Mouse (Mus musculus): ENCODE measurements around the gene Jarid2.

Jarid2 gene

GRCm38 (mm10) chr13:44772816-44773215 is 43.5 kb downstream of the Jarid2 start:
- intact Hi-C loops (cut with DNase I): no loop called here

- intact Hi-C loops (cut with DNase I): no loop called here
These were observed 45.1 kb downstream of the Jarid2 start for GRCm38 (mm10) chr13:44774351-44774750.

GRCm38 (mm10) chr13:44775396-44775795 is 46.1 kb downstream of the Jarid2 start:
- intact Hi-C loops (cut with DNase I): no loop called here

DNA sequence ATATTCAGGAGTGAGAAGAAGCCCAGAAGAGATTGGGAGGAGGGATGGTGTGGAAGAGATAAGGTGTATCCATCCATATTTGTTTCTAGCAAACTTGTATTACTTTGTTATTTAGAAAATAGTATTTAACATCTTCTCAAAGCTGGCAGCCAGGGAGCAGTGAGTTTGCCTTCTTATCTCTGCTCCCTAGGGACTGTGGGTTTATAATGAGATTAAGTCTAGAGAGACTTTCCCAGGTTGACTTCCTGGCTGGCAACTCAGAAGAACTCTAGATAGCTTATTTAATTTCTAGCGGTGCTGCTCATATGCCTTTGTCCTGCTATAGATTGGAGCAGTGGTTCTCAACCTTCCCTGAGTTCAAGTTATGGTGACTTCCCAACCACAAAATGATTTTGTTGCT is 51.2 kb downstream of the Jarid2 start:
- intact Hi-C loops (cut with DNase I): loop anchor here (10.0 kb wide), 1 partner anchor 266 kb away; no protein-coding TSS in a partner anchor

DNA sequence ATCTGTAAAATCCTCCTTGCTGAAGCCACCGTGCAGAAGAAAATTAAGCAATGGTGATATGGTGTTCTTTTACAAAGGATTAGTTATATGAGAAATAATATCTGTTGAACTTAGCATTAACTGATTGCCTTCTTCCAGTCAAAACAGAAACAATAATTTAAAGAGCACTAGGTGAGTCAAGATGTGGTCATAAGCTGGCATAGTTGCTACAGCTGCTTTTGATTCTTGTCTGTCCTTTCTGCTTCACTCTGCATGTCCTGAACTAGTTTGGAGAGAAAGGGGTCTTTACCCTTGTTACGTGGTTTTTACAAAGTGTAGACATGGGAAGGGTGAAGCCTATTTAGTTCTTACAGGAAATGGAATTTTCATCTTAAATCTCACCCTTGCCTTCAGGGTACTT is 51.9 kb downstream of the Jarid2 start:
- intact Hi-C loops (cut with DNase I): loop anchor here (10.0 kb wide), 1 partner anchor 266 kb away; no protein-coding TSS in a partner anchor

DNA sequence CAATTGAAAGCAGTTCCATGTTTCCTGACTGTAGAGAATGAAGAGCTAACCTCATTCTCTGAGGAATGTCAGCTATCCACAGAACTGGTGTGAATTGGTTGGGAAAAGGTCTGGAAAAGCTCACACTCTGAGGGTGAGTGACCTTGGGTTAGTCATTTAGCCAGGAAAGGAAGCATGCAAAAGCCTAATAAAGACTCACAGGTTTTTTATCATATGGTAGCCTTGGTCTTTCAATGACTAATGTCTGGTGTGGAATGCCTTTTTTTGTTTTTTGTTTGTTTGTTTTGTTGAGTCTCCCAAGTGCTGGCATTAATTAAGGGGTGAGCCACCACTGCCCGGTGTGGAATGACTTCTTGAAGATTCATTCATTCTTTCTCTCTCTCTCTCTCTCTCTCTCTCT is 55.3 kb downstream of the Jarid2 start:
- intact Hi-C loops (cut with DNase I): loop anchor here (10.0 kb wide), 1 partner anchor 270 kb away; no protein-coding TSS in a partner anchor

DNA sequence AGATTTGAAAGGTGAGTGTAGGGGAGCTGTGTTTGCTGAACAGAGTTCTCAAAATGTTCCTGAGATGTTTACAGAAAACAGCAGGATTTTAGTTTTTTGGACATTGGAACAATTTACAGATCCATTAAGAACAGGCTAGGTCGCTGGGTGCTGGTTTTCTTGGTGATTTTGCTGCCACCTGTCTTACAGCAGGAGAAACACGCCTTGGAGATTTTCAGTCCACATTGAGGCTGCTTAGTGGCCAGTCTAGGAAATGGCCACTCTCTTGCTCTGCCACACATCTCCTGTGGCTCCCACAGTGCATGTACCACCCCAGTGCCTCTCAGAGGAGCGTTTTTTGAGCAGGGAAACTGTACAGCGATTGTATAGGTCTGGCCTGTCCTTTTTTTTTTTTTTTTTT is 57.0 kb downstream of the Jarid2 start:
- intact Hi-C loops (cut with DNase I): loop anchor here (10.0 kb wide), 1 partner anchor 271 kb away; no protein-coding TSS in a partner anchor

GRCm38 (mm10) chr13:44788352-44789125 is 59.3 kb downstream of the Jarid2 start:
- intact Hi-C loops (cut with DNase I): loop anchor here (10.0 kb wide), 1 partner anchor 274 kb away; no protein-coding TSS in a partner anchor

GRCm38 (mm10) chr13:44789982-44790381 is 60.7 kb downstream of the Jarid2 start:
- intact Hi-C loops (cut with DNase I): loop anchor here (10.0 kb wide), 1 partner anchor 275 kb away; no protein-coding TSS in a partner anchor

DNA sequence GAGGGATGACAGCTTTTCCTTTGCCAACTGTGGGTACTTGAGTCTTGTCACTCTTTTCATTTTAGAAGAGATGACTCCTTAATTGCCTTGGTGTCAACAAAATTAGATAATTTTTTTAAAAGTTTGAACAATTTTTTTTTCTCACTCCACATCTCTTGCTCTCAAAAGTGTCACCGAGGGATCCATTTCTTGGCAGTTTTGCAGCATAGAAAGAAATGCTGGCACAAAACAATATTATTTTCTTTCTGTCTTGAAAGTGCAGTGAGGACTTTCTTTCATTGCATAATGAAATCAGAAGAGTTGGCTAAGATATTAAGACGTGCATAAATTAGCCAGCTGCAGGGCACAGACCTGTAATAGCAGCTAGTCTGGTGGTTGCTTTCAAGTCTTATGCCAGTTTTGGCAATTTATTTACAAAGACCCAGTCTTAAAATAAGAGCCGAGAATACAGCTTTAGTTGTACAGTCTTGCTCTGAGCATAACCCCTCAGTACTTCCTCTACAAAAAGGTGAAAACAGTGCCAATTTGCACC is 63.2 kb downstream of the Jarid2 start:
- intact Hi-C loops (cut with DNase I): no loop called here

DNA sequence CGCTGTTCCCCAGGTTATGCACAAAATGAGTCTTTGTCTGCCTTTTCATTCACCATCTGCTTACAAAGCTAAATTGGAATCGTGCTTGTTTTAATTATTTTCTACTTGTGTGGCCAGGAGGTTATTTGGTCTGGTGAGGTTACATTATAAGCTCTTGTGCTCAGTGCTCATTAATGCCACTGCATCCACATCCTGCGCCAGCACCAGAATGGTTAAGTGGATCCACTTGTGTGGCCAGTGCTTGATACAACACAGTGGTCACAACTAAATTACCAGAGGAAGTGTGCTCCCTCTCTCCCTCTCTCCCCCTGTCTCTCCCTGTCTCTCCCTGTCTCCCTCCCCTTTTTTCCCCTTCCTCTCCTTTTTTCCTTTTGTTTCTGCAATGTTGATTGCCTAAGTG is 66.6 kb downstream of the Jarid2 start:
- intact Hi-C loops (cut with DNase I): no loop called here

- intact Hi-C loops (cut with DNase I): no loop called here
These were observed 67.5 kb downstream of the Jarid2 start for GRCm38 (mm10) chr13:44796775-44797174.

GRCm38 (mm10) chr13:44798280-44798679 is 69.0 kb downstream of the Jarid2 start:
- intact Hi-C loops (cut with DNase I): no loop called here

GRCm38 (mm10) chr13:44799166-44799565 is 69.9 kb downstream of the Jarid2 start:
- intact Hi-C loops (cut with DNase I): no loop called here

DNA sequence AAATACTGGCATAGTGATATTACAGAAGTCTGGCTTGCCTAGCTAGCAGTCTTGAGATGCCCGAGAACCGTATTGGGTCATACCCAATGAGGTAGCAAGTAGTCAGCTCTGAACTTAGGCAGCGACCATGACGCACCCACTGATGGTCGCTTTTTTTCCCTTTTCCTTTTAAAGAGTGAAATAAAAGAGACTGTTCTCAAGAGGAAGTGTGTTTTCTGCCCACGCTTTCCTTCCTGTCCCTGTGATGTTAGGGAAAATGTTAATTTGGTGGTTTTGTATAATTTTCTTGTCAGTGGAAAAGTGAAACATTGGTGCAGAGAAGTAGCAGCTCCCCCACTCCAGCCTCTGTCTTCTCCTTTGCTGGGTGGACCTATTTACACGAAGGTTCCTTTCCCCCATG is 70.8 kb downstream of the Jarid2 start:
- intact Hi-C loops (cut with DNase I): no loop called here

GRCm38 (mm10) chr13:44804876-44805275 is 75.6 kb downstream of the Jarid2 start:
- intact Hi-C loops (cut with DNase I): no loop called here

DNA sequence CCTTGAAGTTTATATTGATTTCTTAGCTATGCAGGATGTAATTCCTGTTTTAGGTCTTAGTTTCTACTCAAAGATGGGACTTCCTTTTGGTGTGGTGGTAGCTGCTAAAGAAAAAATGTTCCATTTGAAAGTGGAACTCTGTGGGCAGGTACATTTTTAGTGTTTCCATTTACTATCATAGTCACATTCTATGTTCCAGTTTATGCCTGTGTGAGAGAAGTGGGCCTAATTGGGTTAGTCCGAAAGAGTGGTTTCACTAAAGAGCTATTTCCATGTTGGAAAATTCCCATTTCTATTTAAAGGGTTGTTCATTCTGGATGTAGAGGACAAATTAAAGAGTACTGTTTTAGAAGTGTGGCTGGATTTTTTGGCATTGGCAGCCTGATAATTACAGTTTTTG is 79.0 kb downstream of the Jarid2 start:
- intact Hi-C loops (cut with DNase I): no loop called here

DNA sequence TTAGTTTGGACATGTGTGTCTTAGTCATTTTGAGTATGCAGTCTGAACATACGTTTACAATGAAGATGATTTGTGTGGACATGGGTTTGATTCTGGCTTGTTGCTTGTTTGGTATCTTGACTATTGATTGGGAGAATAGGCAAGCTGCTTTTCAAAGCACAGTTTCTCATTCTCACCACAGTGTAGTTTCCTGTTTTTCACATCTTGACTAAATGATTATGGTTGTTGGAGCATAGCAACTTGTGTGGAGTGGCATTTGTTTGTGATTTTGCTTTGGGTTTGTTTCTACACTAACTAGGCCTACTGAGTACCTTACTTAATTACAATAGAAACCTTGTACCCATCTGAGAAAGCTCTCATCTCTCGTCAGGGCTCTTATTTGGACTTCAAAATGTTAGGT is 81.7 kb downstream of the Jarid2 start:
- intact Hi-C loops (cut with DNase I): no loop called here

- intact Hi-C loops (cut with DNase I): no loop called here
These were observed 82.3 kb downstream of the Jarid2 start for GRCm38 (mm10) chr13:44811601-44812000.

- intact Hi-C loops (cut with DNase I): no loop called here
These were observed 83.1 kb downstream of the Jarid2 start for GRCm38 (mm10) chr13:44812381-44812780.

DNA sequence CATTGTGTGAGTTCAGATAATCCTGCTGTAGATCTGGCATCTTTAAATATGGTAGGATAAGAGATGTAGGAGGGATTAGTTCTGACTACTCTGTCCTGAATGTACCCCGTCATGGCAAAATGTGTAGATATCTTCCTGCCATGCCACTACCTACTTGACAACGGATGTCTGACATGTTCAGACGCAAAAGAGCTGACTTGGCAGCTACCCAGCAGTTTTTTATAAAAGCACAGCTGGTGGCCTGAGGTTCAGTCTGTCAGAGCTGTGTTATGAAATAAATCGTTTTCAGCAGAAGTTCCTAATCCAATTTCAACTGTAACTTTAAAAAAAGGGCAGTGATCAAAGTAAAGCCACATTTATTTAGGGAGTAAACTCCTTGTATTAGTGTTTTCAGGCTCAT is 90.1 kb downstream of the Jarid2 start:
- intact Hi-C loops (cut with DNase I): no loop called here

DNA sequence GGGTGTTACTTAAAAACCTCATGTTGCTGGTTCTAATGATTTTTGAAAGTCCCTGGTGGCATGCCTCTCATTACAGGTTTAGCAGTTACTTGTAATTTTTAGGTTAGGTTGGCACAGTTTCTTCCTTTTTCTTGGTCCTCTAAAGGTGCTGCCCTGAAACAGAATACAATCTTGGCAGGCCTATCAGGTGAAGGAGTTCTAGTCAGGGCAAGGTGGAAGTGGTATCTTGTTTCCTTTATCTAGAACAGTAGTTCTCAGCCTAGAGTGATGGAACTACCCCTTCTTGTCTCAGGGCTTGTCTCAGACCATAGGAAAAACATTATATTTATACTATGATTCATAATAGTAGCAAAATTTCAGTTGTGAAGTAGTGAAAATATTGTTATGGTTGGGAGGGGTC is 93.3 kb downstream of the Jarid2 start:
- intact Hi-C loops (cut with DNase I): no loop called here

DNA sequence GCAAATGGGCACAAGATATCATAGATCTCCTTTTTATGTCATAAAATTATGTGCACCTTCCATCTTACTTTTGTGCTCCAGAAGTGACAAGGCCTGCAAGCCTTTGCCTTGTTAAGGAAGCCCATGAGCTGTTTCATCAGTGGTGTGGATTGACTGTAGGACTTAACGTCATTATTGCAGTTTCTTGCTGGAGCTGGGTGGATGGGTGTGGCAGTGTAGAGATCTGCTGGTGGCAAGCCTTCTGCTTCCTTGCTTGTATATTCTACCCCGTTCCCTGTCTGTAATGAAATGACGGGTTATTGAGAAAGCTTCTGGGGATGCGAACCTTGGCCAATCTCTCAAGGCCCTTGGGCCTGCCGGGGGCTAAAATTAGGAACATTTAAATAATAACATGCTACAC is 99.6 kb downstream of the Jarid2 start:
- intact Hi-C loops (cut with DNase I): no loop called here
